Mouse (Mus musculus) lung, postnatal 25 days (tissue): ENCODE measurements at regions not wholly inside any gene's neighbourhood (a gene's known extent, or its start where the extent isn't known, plus 50 kb on each side); places are given as distances from the start of the nearest gene placed in this dataset.

Source experiments
- DNase-seq: peaks from one replicate; pipeline ENCODE4 v3.0.0; 2022; ENCODE audit warnings: low spot score

DNA sequence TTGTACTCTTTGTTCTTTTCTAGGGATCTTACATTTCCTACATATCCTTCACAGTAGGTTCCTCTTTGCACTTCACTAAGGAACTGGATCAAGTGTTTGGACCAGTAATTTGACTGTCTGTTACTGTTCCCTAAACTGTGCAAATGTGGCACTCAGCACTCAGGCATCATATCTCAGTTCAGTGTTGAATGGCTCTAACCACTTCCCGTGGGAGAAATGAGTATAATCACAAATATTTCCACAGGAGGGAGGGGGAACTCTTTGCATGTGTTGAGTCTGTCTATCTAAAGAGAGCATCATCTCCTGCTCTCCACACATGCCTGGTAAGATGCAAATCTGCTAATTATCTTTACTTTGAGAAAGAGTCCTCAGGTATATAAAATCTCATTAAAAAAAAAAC is 588.5 kb downstream of the Plod2 start:
- no peak for DNase-seq

- DNase-seq: no peak
Observed at GRCm38 (mm10) chr9:93131620-93132200, 589.7 kb downstream of the Plod2 start.

DNA sequence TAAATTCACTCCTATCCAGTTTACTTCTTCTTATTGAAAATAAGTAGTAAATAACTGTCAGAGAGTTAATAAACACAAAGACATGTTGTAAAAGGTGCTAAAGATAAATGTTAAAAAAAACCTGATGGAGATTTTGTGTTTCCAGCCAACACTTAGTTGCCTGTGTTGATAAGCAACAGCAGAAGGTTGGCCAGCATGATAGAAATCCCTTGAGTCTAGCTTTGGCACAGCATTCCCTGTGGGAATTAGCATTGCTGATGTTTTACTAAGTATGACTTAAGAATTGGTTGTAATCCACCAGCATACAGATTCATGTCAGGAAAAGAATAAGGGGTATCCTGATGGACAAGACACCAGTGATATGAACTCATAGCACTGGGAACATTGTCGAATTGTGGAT is 594.3 kb downstream of the Plod2 start:
- no peak for DNase-seq

DNA sequence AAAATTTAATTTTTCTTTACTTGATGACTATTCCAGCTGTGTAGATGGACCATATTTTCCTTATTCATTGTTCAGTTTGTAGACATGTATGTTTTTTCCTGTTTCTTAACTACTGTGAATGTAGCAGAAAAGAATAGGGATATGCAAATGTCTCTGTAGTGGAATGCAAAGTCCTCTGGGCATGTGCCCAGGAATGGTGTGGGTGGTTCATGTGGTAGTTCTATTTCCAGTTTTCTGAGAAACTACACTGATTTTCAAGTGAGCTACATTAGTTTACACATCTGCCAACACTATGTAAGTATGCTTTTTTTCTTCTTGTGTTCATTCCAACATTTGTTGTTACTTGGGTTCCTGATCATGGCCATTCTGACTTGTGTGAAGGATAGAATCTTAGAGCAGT is 628.0 kb downstream of the Plod2 start:
- no peak for DNase-seq

DNA sequence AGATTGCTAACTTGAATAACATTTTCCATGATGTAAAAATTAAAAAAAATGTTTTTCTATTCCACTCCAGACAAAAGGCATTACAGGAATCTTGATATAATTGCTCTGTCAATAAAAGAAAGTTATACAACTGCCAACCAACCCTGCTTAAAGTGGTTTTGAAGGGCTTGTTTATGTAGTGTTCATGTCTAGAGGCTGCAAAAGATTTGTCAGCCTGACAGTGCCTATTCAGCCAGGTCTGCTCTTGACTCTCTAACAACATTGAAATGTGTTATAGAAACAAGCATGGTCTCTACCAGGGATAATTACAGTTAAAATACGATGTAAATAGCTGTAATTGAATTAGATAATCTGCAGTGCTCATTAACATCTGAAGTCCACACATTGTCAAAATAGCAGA is 644.6 kb downstream of the Plod2 start:
- DNase-seq: peak; percentile 55

DNA sequence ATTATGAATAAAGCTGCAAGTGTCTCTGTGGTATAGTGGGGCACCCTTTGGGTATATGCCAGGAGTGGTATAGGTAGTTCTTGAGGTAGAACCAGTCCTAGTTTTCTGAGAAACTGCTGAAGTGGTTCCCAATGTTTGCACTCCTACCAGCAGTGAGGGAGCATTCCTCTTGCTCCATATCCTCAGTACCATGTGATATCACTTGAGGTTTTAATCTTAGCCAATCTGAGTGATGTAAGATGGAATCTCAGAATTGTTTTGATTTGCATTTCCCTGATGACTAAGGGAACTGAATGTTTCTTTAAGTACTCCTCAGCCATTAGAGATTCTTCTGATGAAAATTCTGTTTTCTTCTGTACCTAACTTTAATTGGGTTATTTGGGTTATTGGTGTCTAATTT is 690.5 kb downstream of the Plod2 start:
- DNase-seq: peak; percentile 12

DNA sequence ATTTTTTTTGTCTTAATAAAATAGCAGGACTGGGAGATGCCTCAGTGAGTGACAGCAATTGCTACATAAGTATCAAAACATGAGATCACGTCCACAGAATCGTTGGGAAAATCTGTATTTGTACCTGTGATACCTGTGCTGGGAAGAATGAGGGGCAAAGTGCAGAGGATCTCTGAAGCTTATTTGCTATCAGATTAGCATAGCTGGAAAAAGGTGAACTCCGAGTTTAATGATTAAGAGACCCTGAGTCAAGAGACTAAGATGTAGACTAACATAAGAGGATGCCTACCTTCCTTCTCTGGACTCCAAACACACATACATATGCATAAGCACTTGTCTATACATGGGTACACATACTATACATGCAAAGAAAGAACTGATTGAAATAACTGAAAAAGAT is 710.1 kb downstream of the Plod2 start:
- no peak for DNase-seq

- no peak for DNase-seq
Observed at GRCm38 (mm10) chr9:93297332-93297731, 755.3 kb downstream of the Plod2 start.

DNA sequence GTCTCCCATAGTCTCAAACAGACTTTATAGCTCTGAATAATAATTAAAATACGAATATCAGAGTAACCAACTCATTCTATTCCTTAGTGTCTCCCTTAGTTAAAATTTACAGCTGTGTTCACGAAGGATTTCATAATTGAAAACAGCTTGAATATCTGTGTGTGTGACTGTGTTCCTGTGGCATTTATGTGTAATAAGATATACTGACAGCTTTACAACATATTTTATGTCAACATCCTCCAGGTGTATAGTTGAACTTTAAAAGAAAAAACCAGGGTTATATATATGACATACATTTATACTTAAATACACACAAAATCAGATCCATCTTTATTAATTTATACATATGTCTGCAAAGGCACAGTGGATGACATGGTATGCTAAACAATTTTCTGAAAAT is 764.7 kb downstream of the Plod2 start:
- no peak for DNase-seq

- no peak for DNase-seq
Observed at GRCm38 (mm10) chr9:93328997-93329682, 787.1 kb downstream of the Plod2 start.
